In the genomic region with DNA sequence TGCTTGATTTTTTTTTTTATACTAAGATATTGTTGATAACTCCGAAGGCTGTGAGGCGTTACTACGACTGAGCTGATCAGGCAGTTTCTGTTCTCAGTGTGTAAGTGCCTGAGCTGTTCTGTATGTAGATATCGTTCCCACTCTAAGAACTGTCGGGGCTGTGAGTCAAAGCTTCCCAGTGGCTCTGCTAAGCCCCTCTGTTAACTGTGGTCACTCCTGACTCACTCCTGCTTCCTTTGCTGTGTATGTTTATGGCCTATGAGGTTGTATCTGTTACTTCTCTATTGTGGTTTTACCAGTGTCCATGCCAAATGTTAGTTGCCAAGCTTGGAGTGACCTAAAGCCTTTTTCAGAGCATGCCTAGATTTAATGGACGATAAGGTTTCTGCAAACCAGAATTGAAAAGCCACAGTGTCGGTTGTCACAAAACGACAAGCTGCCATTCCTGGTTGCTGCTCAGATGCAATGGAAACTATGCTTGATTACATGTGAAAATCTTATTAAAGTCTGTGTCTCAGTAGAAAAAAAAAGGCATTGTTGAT, we compare ENCODE assay signal across 8 mouse cellular contexts.
DNase-seq lines count a peak whose midpoint lies in the region; ATAC-seq and TF ChIP-seq lines count a peak whose summit lies in the region.
"Not testable (repeated sequence)": the region's sequence is repeated elsewhere in the genome, so short reads cannot be mapped to it uniquely, and the experiment has no call there.

No protein-coding gene starts in this region.

- not testable (repeated sequence) for TF ChIP-seq CTCF in Patski (IDR thresholded peaks at IDR 0.05); bone marrow macrophage, adult 2 months (IDR thresholded peaks at IDR 0.05; ENCODE audit: low read depth, low read length)

- peak; percentile 97 for DNase-seq in 416B (ENCODE audit: low read depth)
- DNase-seq in Patski (ENCODE audit: low read depth, low spot score), result not testable (repeated sequence)
- DNase-seq in heart, adult 9 months (ENCODE audit: low spot score in 2 of 2), result peak; percentile 0 to 3

- CTCF ChIA-PET in Patski (lab: Charles Lee), result not testable (repeated sequence)

- POLR2A ChIA-PET in Patski (lab: Charles Lee), result not testable (repeated sequence)

- peaks cover 13% of the 10 kb centered on the region for H3K4me1 ChIP-seq in bone marrow macrophage, adult 2 months (ENCODE audit: control insufficient read depth, insufficient read depth, low read length)

- ATAC-seq in Patski, result peak; percentile 90
- ATAC-seq in common myeloid progenitor, adult 5-6 weeks (replicated peaks; ENCODE audit: low read depth, poor library complexity, severe bottlenecking), result peak; percentile 96
- peak; percentile 98 for ATAC-seq in granulocyte monocyte progenitor cell, adult 5-6 weeks (replicated peaks; ENCODE audit: poor library complexity, severe bottlenecking)
- ATAC-seq in hematopoietic stem cell, adult 5-6 weeks (replicated peaks in 1 of 2; ENCODE audit: insufficient read depth in 1 of 2, low FRiP score in 2 of 2, low TSS enrichment in 1 of 2, low read depth in 1 of 2, poor library complexity in 2 of 2, severe bottlenecking in 2 of 2), result peak; percentile 92 to 96
- peak; percentile 97 for ATAC-seq in megakaryocyte progenitor cell, adult 5-6 weeks (replicated peaks; ENCODE audit: poor library complexity)

- not testable (repeated sequence) for H3K4me3 ChIP-seq in bone marrow macrophage, adult 2 months (ENCODE audit: insufficient read depth, low read length)

- peak overlapping the region; percentile 23; the same call in 1 of the 2 replicates for H3K27ac ChIP-seq in bone marrow macrophage, adult 2 months (ENCODE audit: insufficient read depth, low read depth, low read length)

- H3K27me3 ChIP-seq in Patski, result not testable (repeated sequence)

- in situ Hi-C loops in Patski (cut with MboI; ENCODE audit: low pct_unique_long_range_greater_than_20kb), result not testable (repeated sequence)

- not testable (repeated sequence) for TF ChIP-seq POLR2A in bone marrow macrophage, adult 2 months (IDR thresholded peaks at IDR 0.05; ENCODE audit: borderline replicate concordance, low read depth, low read length)
